Mouse (Mus musculus) hindbrain, embryonic 11.5 days (tissue): Measurements from ENCODE around the gene Spata5. TPM values are rescaled to one million over a fixed set of nuclear protein-coding genes. Genes with fewer than 3 reads are reported as not detected.
A peak's percentile ranks its signal among the peaks of the same experiment; 100 is the strongest.

Experiments
- ATAC-seq: fragments of 200-750 bp; cut with Nextera tagmentation; 2 replicates; pipeline ENCODE4 v1.8.0; 2017; ENCODE audit warnings: mild to moderate bottlenecking, moderate TSS enrichment, moderate library complexity; ENCODE audit not compliant: low FRiP score
- DNase-seq: peaks from one replicate; pipeline ENCODE4 v3.0.0-alpha.2; 2015; ENCODE audit warnings: low spot score
- H3K27ac ChIP-seq: fragments of 300-500 bp; sonication (generic); 2 replicates; pipeline ENCODE4 v1.5.1; 2014; ENCODE audit warnings: mild to moderate bottlenecking, low read depth, low read length
- H3K27me3 ChIP-seq: fragments of 300-500 bp; sonication (generic); 2 replicates; pipeline ENCODE4 v1.6.1; 2014; ENCODE audit warnings: mild to moderate bottlenecking, low read length, moderate library complexity, mixed read lengths; ENCODE audit not compliant: control insufficient read depth, insufficient read depth
- H3K36me3 ChIP-seq: fragments of 300-500 bp; sonication (generic); 2 replicates; pipeline ENCODE4 v1.6.1; 2014; ENCODE audit warnings: mild to moderate bottlenecking, low read length, moderate library complexity, mixed read lengths; ENCODE audit not compliant: control insufficient read depth, insufficient read depth
- H3K4me1 ChIP-seq: fragments of 300-500 bp; sonication (generic); replicated peaks from 2 replicates; pipeline ENCODE4 v1.6.1; 2014; ENCODE audit warnings: low read length, mixed read lengths; ENCODE audit not compliant: control insufficient read depth, insufficient read depth
- H3K4me2 ChIP-seq: fragments of 300-500 bp; sonication (generic); replicated peaks from 2 replicates; pipeline ENCODE4 v1.6.1; 2014; ENCODE audit warnings: mild to moderate bottlenecking, low read depth, low read length
- H3K4me3 ChIP-seq: fragments of 300-500 bp; sonication (generic); 2 replicates; pipeline ENCODE4 v1.5.1; 2014; ENCODE audit warnings: low read depth, low read length
- H3K9ac ChIP-seq: fragments of 300-500 bp; sonication (generic); 2 replicates; pipeline ENCODE4 v1.6.1; 2014; ENCODE audit warnings: low read depth, low read length
- H3K9me3 ChIP-seq: fragments of 300-500 bp; sonication (generic); 2 replicates; pipeline ENCODE4 v1.6.1; 2016; ENCODE audit warnings: low read length; ENCODE audit not compliant: control insufficient read depth
- WGBS: fragments of 180-500 bp; shearing (Covaris S2); extraction: QIAGEN DNeasy Blood & Tissue Kit; methylation state at CpG from one replicate; pipeline ENCODE4 v1.1.7; 2014; 5-methylcytosine and 5-hydroxymethylcytosine counted together
- polyA plus RNA-seq: library from polyadenylated mRNA; unstranded; fragments of >200 nt; fragmentation: Nextera tagmentation; extraction: Ambion mirVana; gene quantifications from 2 replicates; pipeline ENCODE4 v1.2.1, GENCODE M21; 2014

The Spata5 gene
- polyA plus RNA-seq = 41.9 and 44.1 TPM in 2 replicates

DNA sequence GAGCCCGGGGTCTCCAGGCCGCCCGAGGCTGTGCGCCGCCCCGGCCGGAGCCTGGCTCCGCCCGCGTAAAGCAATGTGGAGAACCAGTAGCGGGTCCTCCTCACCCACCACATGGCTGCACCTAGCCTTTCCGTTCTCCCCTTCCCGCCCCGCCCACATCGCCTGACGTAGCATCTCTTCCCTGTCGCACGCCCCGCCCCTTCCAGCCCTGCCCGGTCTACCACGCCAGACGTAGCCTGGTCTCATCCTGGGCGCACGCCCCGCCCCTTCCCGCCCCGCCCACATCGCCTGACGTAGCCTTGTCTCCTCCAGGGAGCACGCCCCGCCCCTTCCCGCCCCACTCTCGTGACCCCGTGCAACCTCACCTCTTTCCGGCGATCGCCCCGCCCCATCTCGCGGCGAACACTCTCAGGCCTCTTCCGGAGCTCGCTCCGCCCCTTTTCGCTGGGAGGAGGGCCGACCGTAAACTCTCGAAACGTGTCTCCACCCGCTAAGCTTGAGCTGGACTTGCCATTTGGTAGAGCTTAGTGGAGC is at the start of gene Spata5:
Spata5 (plus strand) TSS at position 439 of the 534 bp plus-strand sequence.
- peak within 1 kb of the TSS; percentile 76 for H3K27ac ChIP-seq
- DNase-seq (peak; percentile 100), ATAC-seq (peak; percentile 97)
- peak within 1 kb of the TSS; percentile 77 for H3K9ac ChIP-seq
- H3K4me2 ChIP-seq = peak within 1 kb of the TSS; percentile 81
- peak within 1 kb of the TSS; percentile 90 for H3K4me3 ChIP-seq
- no peaks in the 10 kb centered on the region for H3K9me3 ChIP-seq
- 0 out of 2 replicates have a peak, but pooled peaks cover 4% of the 10 kb centered on the region for H3K4me1 ChIP-seq
- H3K36me3 ChIP-seq = no peaks in the 10 kb centered on the region
- WGBS = under 1% methylated on average over 39 of the region's 50 CpGs
- H3K27me3 ChIP-seq = no peaks in the 10 kb centered on the region

GRCm38 (mm10) chr3:37370407-37370806 is 49.3 kb upstream of the Spata5 start:
- Histone ChIP-seq H3K36me3 (no peaks in the 10 kb centered on the region), H3K4me1 (no peaks in the 10 kb centered on the region), H3K27me3 (no peaks in the 10 kb centered on the region), H3K4me3 (no peak overlapping the region), H3K9me3 (no peaks in the 10 kb centered on the region), H3K9ac (no peak overlapping the region), H3K4me2 (no peak overlapping the region), H3K27ac (no peak overlapping the region)
- no peak for DNase-seq
- 77% methylated on average over 4 of the region's 4 CpGs for WGBS
- ATAC-seq = no peak

GRCm38 (mm10) chr3:37373712-37374111 is 46.0 kb upstream of the Spata5 start:
- no peaks in the 10 kb centered on the region for H3K27me3 ChIP-seq
- 91% methylated on average over 11 of the region's 11 CpGs for WGBS
- H3K4me3 ChIP-seq = no peak overlapping the region
- H3K36me3 ChIP-seq = no peaks in the 10 kb centered on the region
- H3K4me2 ChIP-seq = no peak overlapping the region
- H3K9ac ChIP-seq = no peak overlapping the region
- no peaks in the 10 kb centered on the region for H3K9me3 ChIP-seq
- no peak for ATAC-seq
- DNase-seq = no peak
- no peak overlapping the region for H3K27ac ChIP-seq
- no peaks in the 10 kb centered on the region for H3K4me1 ChIP-seq

GRCm38 (mm10) chr3:37377926-37378325 is 41.8 kb upstream of the Spata5 start:
- no peaks in the 10 kb centered on the region for H3K27me3 ChIP-seq
- H3K4me3 ChIP-seq = no peak overlapping the region
- H3K4me2 ChIP-seq = no peak overlapping the region
- WGBS = 74% methylated on average over 6 of the region's 6 CpGs
- no peak overlapping the region for H3K27ac ChIP-seq
- no peak for ATAC-seq
- H3K4me1 ChIP-seq = no peaks in the 10 kb centered on the region
- H3K9me3 ChIP-seq = no peaks in the 10 kb centered on the region
- no peaks in the 10 kb centered on the region for H3K36me3 ChIP-seq
- DNase-seq = no peak
- H3K9ac ChIP-seq = no peak overlapping the region

GRCm38 (mm10) chr3:37378412-37378811 is 41.3 kb upstream of the Spata5 start:
- Histone ChIP-seq H3K27ac (no peak overlapping the region), H3K4me3 (no peak overlapping the region), H3K27me3 (no peaks in the 10 kb centered on the region), H3K4me1 (no peaks in the 10 kb centered on the region), H3K9me3 (no peaks in the 10 kb centered on the region), H3K36me3 (no peaks in the 10 kb centered on the region), H3K9ac (no peak overlapping the region), H3K4me2 (no peak overlapping the region)
- no peak for DNase-seq
- WGBS = 83% methylated on average over 6 of the region's 6 CpGs
- no peak for ATAC-seq

DNA sequence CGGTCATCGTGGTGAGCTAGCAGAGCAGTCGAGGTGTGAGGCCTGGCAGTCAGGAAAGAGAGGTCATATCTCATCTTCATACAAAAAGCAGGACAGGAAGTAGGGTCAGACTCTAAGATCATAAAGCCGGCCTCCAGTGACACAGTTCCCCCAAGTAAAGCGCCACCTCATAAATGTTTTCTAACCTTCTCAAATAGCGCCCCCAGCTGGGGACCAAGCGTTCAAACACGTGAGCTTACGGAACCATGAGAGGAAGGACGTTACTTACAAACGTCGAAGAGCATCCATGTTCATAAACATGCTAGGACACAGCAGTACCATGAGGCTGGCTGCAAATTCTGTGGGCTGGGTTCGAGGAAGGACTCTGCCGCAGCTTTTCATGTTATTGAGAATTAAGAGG is 40.5 kb upstream of the Spata5 start:
- Histone ChIP-seq H3K9me3 (no peaks in the 10 kb centered on the region), H3K4me1 (no peaks in the 10 kb centered on the region), H3K9ac (no peak overlapping the region), H3K27ac (no peak overlapping the region), H3K27me3 (no peaks in the 10 kb centered on the region), H3K4me3 (no peak overlapping the region), H3K4me2 (no peak overlapping the region), H3K36me3 (no peaks in the 10 kb centered on the region)
- WGBS = 81% methylated on average over 14 of the region's 14 CpGs
- no peak for ATAC-seq
- DNase-seq = no peak

- no peak for DNase-seq
- Histone ChIP-seq H3K27me3 (no peaks in the 10 kb centered on the region), H3K9me3 (no peaks in the 10 kb centered on the region), H3K27ac (no peak overlapping the region), H3K4me3 (no peak overlapping the region), H3K4me2 (no peak overlapping the region), H3K36me3 (no peaks in the 10 kb centered on the region), H3K9ac (no peak overlapping the region), H3K4me1 (no peaks in the 10 kb centered on the region)
- no peak for ATAC-seq
- WGBS = 78% methylated on average over 18 of the region's 18 CpGs
Measured at GRCm38 (mm10) chr3:37379930-37380881, 39.5 kb upstream of the Spata5 start.

GRCm38 (mm10) chr3:37381457-37381856 is 38.2 kb upstream of the Spata5 start:
- H3K4me3 ChIP-seq = no peak overlapping the region
- WGBS = 70% methylated on average over 6 of the region's 6 CpGs

More at GRCm38 (mm10) chr3:37381457-37381856, 38.2 kb upstream of the Spata5 start:
- Histone ChIP-seq H3K36me3 (no peaks in the 10 kb centered on the region), H3K27me3 (no peaks in the 10 kb centered on the region), H3K4me1 (no peaks in the 10 kb centered on the region), H3K9me3 (no peaks in the 10 kb centered on the region), H3K27ac (no peak overlapping the region), H3K4me2 (no peak overlapping the region), H3K9ac (no peak overlapping the region)
- DNase-seq (no peak), ATAC-seq (no peak)
